Mouse (Mus musculus) adrenal gland, postnatal 0 days (tissue): ENCODE results near the gene Sox14. TPM values are rescaled to one million over a fixed set of nuclear protein-coding genes. Genes with fewer than 3 reads are reported as not detected.

Experiments
- polyA plus RNA-seq: library from polyadenylated mRNA; unstranded; fragments of >200 nt; fragmentation: Nextera tagmentation; extraction: Ambion mirVana; gene quantifications from 2 replicates; pipeline ENCODE4 v1.2.1, GENCODE M21; 2015

Sox14 gene
- polyA plus RNA-seq: not detected in 2 replicates

DNA sequence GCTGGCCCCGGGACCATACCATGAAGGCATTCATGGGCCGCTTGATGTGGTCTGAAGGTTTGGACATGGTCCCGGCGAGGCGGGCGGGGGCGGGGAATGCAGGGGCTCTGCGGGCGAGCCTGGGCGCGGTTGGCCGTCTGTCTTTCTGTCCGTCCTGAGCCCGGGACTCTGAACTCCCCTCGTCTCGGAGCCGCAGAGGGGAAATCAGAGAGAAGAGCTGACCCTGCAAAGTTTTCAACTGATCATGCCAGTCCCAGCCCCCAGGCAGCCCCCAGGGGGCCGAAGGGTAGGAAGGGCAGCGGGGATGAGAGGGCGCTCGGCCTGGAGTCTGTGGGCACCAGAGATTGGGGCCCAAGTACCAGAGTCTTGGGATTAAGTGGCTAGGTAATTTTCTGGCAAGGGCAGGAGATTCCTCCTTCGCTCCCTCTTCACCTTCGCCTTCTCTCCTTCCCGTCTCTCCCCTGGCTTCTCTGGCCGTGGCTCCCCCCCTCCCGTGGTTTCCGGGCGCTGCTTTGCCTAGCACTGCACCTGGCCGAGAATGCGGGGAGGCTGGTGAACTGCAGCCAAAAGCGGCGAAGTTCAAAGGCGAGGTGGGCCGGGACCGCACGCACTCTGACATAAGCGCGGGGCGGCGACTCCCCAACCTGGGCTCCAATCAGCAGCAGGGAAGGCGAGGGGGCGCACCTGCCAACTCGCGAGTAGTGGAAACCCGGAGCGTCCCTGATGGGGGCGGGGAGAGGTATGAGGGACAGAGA, at the start of gene Sox14:
TSS of gene Sox14 (minus strand) at position 553 of the 755 bp plus-strand sequence.

Other genes with a start within 250 kb of the Sox14 start
- gene Dzip1l, start 246.7 kb downstream of the Sox14 start, polyA plus RNA-seq: 5.6 and 6.5 TPM in 2 replicates
- 0.88 and 2.8 TPM in 2 replicates for gene Cldn18, start 158.9 kb downstream of the Sox14 start, polyA plus RNA-seq